Mouse (Mus musculus) liver, embryonic 16.5 days (tissue): ENCODE data around the gene Eya2. TPM values are rescaled to one million over a fixed set of nuclear protein-coding genes. Genes with fewer than 3 reads are reported as not detected.

ENCODE experiments used
- ATAC-seq: fragments of 200-750 bp; cut with Nextera tagmentation; 2 replicates; pipeline ENCODE4 v1.8.0; 2017; ENCODE audit warnings: low read depth, mild to moderate bottlenecking, moderate number of reproducible peaks, moderate library complexity
- H3K27ac ChIP-seq: fragments of 300-500 bp; sonication (generic); 2 replicates; pipeline ENCODE4 v1.5.1; 2014; ENCODE audit warnings: mild to moderate bottlenecking, low read length
- H3K27me3 ChIP-seq: fragments of 300-500 bp; sonication (generic); 2 replicates; pipeline ENCODE4 v1.6.1; 2014; ENCODE audit warnings: low read depth, low read length, mixed read lengths; ENCODE audit not compliant: control insufficient read depth, insufficient read depth
- H3K36me3 ChIP-seq: fragments of 300-500 bp; sonication (generic); 2 replicates; pipeline ENCODE4 v1.6.1; 2014; ENCODE audit warnings: mild to moderate bottlenecking; ENCODE audit not compliant: control insufficient read depth, insufficient read depth
- H3K4me1 ChIP-seq: fragments of 300-500 bp; sonication (generic); 2 replicates; pipeline ENCODE4 v1.6.1; 2014; ENCODE audit warnings: low read depth, low read length, mixed read lengths; ENCODE audit not compliant: control insufficient read depth
- H3K4me2 ChIP-seq: fragments of 300-500 bp; sonication (generic); 2 replicates; pipeline ENCODE4 v1.6.1; 2014; ENCODE audit warnings: low read depth, low read length, mixed read lengths
- H3K4me3 ChIP-seq: fragments of 300-500 bp; sonication (generic); 2 replicates; pipeline ENCODE4 v1.5.1; 2014; ENCODE audit warnings: low read depth, mild to moderate bottlenecking, low read length
- H3K9ac ChIP-seq: fragments of 300-500 bp; sonication (generic); 2 replicates; pipeline ENCODE4 v1.6.1; 2014; ENCODE audit warnings: low read depth, low read length
- H3K9me3 ChIP-seq: fragments of 300-500 bp; sonication (generic); replicated peaks from 2 replicates; pipeline ENCODE4 v1.6.1; 2016; ENCODE audit warnings: low read length; ENCODE audit not compliant: control insufficient read depth
- WGBS: fragments of 180-500 bp; shearing (Covaris S2); extraction: QIAGEN DNeasy Blood & Tissue Kit; methylation state at CpG from one replicate; pipeline ENCODE4 v1.1.7; 2014; ENCODE audit not compliant: insufficient replicate concordance; 5-methylcytosine and 5-hydroxymethylcytosine counted together
- polyA plus RNA-seq: library from polyadenylated mRNA; unstranded; fragments of >200 nt; fragmentation: Nextera tagmentation; extraction: Ambion mirVana; gene quantifications from 2 replicates; pipeline ENCODE4 v1.2.1, GENCODE M21; 2015

Gene Eya2
- polyA plus RNA-seq, 1 experiment from 2014 or later: 0.22 TPM

GRCm38 (mm10) chr2:165599566-165599965 is 4.7 kb downstream of the Eya2 start:
- Histone ChIP-seq H3K4me3 (no peak overlapping the region), H3K9me3 (no peaks in the 10 kb centered on the region), H3K4me2 (no peak overlapping the region), H3K36me3 (no peaks in the 10 kb centered on the region), H3K27me3 (peaks cover 27% of the 10 kb centered on the region), H3K9ac (no peak overlapping the region), H3K4me1 (no peaks in the 10 kb centered on the region), H3K27ac (no peak overlapping the region)
- ATAC-seq: no peak
- 67% methylated on average over 13 of the region's 13 CpGs for WGBS

GRCm38 (mm10) chr2:165600926-165601325 is 6.1 kb downstream of the Eya2 start:
- Histone ChIP-seq H3K9ac (no peak overlapping the region), H3K27ac (no peak overlapping the region), H3K27me3 (peaks cover 14% of the 10 kb centered on the region), H3K4me1 (no peaks in the 10 kb centered on the region), H3K36me3 (no peaks in the 10 kb centered on the region), H3K9me3 (no peaks in the 10 kb centered on the region), H3K4me2 (no peak overlapping the region), H3K4me3 (no peak overlapping the region)
- ATAC-seq: no peak
- WGBS: 52% methylated on average over 13 of the region's 13 CpGs

DNA sequence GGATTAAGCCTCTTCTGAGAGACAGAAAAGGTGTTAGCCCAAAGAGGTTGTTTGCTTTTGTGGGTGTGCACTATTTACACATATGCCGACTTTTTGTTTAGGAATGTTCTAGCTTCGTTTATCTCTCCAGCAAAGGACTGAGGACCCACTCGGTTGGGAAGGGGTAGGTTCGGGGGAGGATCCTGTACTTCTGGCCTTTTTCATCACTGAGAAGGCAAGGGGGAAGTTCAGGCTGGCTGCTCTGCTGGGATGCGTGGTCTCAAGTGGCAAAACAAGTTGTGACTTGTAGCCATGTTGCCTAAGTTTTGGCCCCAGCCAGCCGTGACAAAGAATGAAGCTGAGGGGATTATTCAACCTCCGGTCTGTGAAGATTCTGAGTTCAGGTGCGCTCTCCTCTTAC is 6.8 kb downstream of the Eya2 start:
- H3K27me3 ChIP-seq: peaks cover 8% of the 10 kb centered on the region
- no peak overlapping the region for H3K4me3 ChIP-seq
- H3K27ac ChIP-seq: no peak overlapping the region
- H3K36me3 ChIP-seq: no peaks in the 10 kb centered on the region
- H3K4me2 ChIP-seq: no peak overlapping the region
- H3K4me1 ChIP-seq: no peaks in the 10 kb centered on the region
- ATAC-seq: no peak
- no peak overlapping the region for H3K9ac ChIP-seq
- WGBS: 39% methylated on average over 8 of the region's 8 CpGs
- H3K9me3 ChIP-seq: no peaks in the 10 kb centered on the region

DNA sequence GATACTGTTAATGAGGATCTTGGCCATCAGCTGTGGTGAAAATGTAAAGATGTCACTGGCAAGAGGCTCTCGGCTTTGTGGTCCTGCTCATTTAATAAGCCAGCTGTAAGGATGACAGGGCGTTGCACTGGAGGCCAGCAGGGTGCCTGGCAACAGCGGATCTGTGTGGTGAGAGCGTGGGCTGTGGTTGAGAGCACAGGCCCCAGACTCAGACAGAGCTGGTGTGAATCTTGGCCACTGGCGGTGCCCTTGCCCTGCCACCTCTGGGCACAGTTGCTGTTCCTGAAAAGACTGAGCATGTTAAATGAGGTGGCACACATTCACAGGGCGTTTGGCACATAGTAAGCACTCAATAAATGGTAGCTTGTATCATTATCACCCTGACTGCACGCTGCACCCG is 8.9 kb downstream of the Eya2 start:
- Histone ChIP-seq H3K9me3 (no peaks in the 10 kb centered on the region), H3K4me2 (no peak overlapping the region), H3K27ac (no peak overlapping the region), H3K4me3 (no peak overlapping the region), H3K27me3 (no peaks in the 10 kb centered on the region; the same call in none of the 2 replicates), H3K36me3 (no peaks in the 10 kb centered on the region), H3K9ac (no peak overlapping the region), H3K4me1 (no peaks in the 10 kb centered on the region)
- ATAC-seq: no peak
- WGBS: 50% methylated on average over 8 of the region's 8 CpGs

GRCm38 (mm10) chr2:165611551-165612253 is 16.9 kb downstream of the Eya2 start:
- Histone ChIP-seq H3K9me3 (no peaks in the 10 kb centered on the region), H3K4me2 (no peak overlapping the region), H3K4me1 (no peaks in the 10 kb centered on the region), H3K4me3 (no peak overlapping the region), H3K36me3 (no peaks in the 10 kb centered on the region), H3K27me3 (no peaks in the 10 kb centered on the region), H3K9ac (no peak overlapping the region), H3K27ac (no peak overlapping the region)
- 65% methylated on average over 7 of the region's 7 CpGs for WGBS
- no peak for ATAC-seq

GRCm38 (mm10) chr2:165613741-165614339 is 19.0 kb downstream of the Eya2 start:
- no peak overlapping the region for H3K9ac ChIP-seq
- no peak overlapping the region for H3K4me2 ChIP-seq
- no peaks in the 10 kb centered on the region for H3K4me1 ChIP-seq
- 65% methylated on average over 13 of the region's 13 CpGs for WGBS
- H3K9me3 ChIP-seq: no peaks in the 10 kb centered on the region
- H3K4me3 ChIP-seq: no peak overlapping the region
- ATAC-seq: no peak
- no peaks in the 10 kb centered on the region for H3K36me3 ChIP-seq
- H3K27me3 ChIP-seq: no peaks in the 10 kb centered on the region
- no peak overlapping the region for H3K27ac ChIP-seq

DNA sequence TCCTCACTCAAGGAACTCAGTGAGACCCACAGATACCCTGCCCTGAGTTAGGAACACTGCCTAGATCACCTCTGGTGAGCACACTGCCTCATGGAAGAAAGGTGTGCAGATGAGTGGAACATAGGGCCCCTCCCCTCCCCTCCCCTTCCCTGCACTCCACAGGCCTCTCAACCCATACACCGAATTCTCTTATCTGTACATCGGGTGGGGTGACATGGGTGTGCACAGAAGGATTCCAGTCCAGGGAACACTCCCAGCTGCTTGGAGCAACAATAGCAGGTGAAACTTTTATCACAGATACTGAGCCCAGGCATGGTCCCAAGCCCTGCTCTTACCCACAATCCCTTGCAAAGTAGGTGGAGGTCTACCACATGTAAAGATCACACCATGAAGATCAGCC is 26.7 kb downstream of the Eya2 start:
- WGBS: 34% methylated on average over 2 of the region's 2 CpGs
- no peak overlapping the region for H3K4me3 ChIP-seq
- no peaks in the 10 kb centered on the region for H3K27me3 ChIP-seq
- H3K9ac ChIP-seq: no peak overlapping the region
- no peak overlapping the region for H3K4me2 ChIP-seq
- H3K27ac ChIP-seq: no peak overlapping the region
- no peaks in the 10 kb centered on the region for H3K36me3 ChIP-seq
- H3K4me1 ChIP-seq: no peaks in the 10 kb centered on the region
- ATAC-seq: no peak
- H3K9me3 ChIP-seq: no peaks in the 10 kb centered on the region

GRCm38 (mm10) chr2:165622596-165622995 is 27.8 kb downstream of the Eya2 start:
- H3K4me2 ChIP-seq: no peak overlapping the region
- no peak overlapping the region for H3K27ac ChIP-seq
- no peak overlapping the region for H3K9ac ChIP-seq
- no peaks in the 10 kb centered on the region for H3K4me1 ChIP-seq
- H3K4me3 ChIP-seq: no peak overlapping the region
- H3K27me3 ChIP-seq: no peaks in the 10 kb centered on the region
- no peak for ATAC-seq
- H3K36me3 ChIP-seq: no peaks in the 10 kb centered on the region
- no peaks in the 10 kb centered on the region for H3K9me3 ChIP-seq
- 51% methylated on average over 3 of the region's 3 CpGs for WGBS

DNA sequence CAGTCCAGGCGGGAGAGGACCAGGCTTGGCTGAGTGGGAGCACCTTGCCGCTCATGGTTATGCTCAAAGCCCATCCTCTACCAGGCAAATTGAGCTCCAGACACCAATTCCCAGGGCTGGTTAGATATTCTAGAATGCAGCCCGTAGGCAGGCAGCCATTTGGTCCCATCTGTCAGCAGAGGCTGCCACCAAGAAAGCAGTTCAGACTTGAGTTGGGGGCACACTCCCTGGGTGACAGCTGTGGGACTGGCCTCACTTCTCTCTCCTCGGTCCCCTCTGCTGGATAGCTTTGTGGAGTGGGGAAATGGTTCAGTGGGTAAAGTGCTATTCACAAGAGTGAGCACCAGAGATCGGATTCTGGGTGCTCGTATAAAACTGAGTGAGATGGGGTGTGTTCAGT is 32.0 kb downstream of the Eya2 start:
- 72% methylated on average over 6 of the region's 6 CpGs for WGBS
- Histone ChIP-seq H3K4me3 (no peak overlapping the region), H3K9me3 (no peaks in the 10 kb centered on the region), H3K27ac (no peak overlapping the region), H3K4me1 (no peaks in the 10 kb centered on the region), H3K4me2 (no peak overlapping the region), H3K27me3 (no peaks in the 10 kb centered on the region), H3K9ac (no peak overlapping the region), H3K36me3 (no peaks in the 10 kb centered on the region)
- no peak for ATAC-seq
